Comparison of ENCODE assay signal across 13 mouse cellular contexts in the genomic region with DNA sequence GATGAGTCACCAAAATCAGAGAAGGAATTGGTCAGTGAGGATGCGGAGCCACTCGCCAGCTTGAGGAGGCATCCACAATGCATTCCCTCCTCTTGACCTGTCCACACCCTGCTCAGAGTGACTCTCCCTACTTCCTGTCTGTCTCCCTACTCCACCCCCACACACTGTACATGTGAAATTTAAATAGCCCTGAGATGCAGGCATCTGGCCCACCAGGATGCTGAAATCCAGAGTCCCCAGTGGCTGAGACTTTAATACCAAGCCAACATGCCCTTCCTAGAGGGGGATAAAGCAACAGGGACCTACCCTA.
DNase-seq lines count a peak whose midpoint lies in the region; ATAC-seq lines count a peak whose summit lies in the region.
"Had no signal": no experiment of that assay in that cellular context is flagged by ENCODE, and none has a peak within 500 bp of the region (broad histone marks: within the 10 kb centered on the region; RNA-seq: fewer than 3 reads in every experiment).

No protein-coding gene starts in this region.

- H3K27me3 ChIP-seq in embryonic facial prominence, embryonic 13.5 days, result no peaks in the 10 kb centered on the region
- no peaks in the 10 kb centered on the region for H3K27me3 ChIP-seq in liver, embryonic 12.5 days (replicated peaks)
- no peaks in the 10 kb centered on the region for H3K27me3 ChIP-seq in neural tube, embryonic 15.5 days (replicated peaks)
- H3K27me3 ChIP-seq: hindbrain, embryonic 13.5 days; limb, embryonic 15.5 days; midbrain, embryonic 13.5 days had no signal

- no peak overlapping the region for H3K9ac ChIP-seq in embryonic facial prominence, embryonic 13.5 days
- H3K9ac ChIP-seq in liver, embryonic 12.5 days, result no peak overlapping the region
- no peak overlapping the region for H3K9ac ChIP-seq in neural tube, embryonic 15.5 days (replicated peaks)
- H3K9ac ChIP-seq: hindbrain, embryonic 13.5 days; limb, embryonic 15.5 days; midbrain, embryonic 13.5 days had no signal

- no peak overlapping the region for H3K27ac ChIP-seq in embryonic facial prominence, embryonic 13.5 days
- H3K27ac ChIP-seq in liver, embryonic 12.5 days, result peak overlapping the region; percentile 48; the same call in 1 of the 2 replicates
- H3K27ac ChIP-seq in neural tube, embryonic 15.5 days (replicated peaks), result no peak overlapping the region
- H3K27ac ChIP-seq: hindbrain, embryonic 13.5 days; limb, embryonic 15.5 days; midbrain, embryonic 13.5 days had no signal

- no peak overlapping the region for H3K4me3 ChIP-seq in embryonic facial prominence, embryonic 13.5 days
- H3K4me3 ChIP-seq in liver, embryonic 12.5 days, result no peak overlapping the region
- H3K4me3 ChIP-seq in neural tube, embryonic 15.5 days (replicated peaks), result no peak overlapping the region
- H3K4me3 ChIP-seq: hindbrain, embryonic 13.5 days; limb, embryonic 15.5 days; midbrain, embryonic 13.5 days had no signal

- 31% methylated on average over 2 of the region's 2 CpGs for WGBS in embryonic facial prominence, embryonic 13.5 days
- 57% methylated on average over 2 of the region's 2 CpGs for whole genome bisulfite sequencing in liver, embryonic 12.5 days (ENCODE audit: insufficient replicate concordance)
- WGBS in neural tube, embryonic 15.5 days, result 63% methylated on average over 2 of the region's 2 CpGs

- no peaks in the 10 kb centered on the region for H3K36me3 ChIP-seq in embryonic facial prominence, embryonic 13.5 days
- no peaks in the 10 kb centered on the region for H3K36me3 ChIP-seq in liver, embryonic 12.5 days
- H3K36me3 ChIP-seq in neural tube, embryonic 15.5 days, result no peaks in the 10 kb centered on the region
- H3K36me3 ChIP-seq: hindbrain, embryonic 13.5 days; limb, embryonic 15.5 days; midbrain, embryonic 13.5 days had no signal

- ATAC-seq in embryonic facial prominence, embryonic 13.5 days (ENCODE audit: insufficient number of reproducible peaks, insufficient read depth, low FRiP score, low TSS enrichment, low read depth), result 0 out of 2 replicates have a peak, but pooled peaks have one; percentile 29
- peak; percentile 40 for ATAC-seq in liver, embryonic 12.5 days
- ATAC-seq in neural tube, embryonic 15.5 days (ENCODE audit: low FRiP score), result no peak
- ATAC-seq: midbrain, embryonic 13.5 days had no signal

- H3K4me2 ChIP-seq in embryonic facial prominence, embryonic 13.5 days, result no peak overlapping the region
- H3K4me2 ChIP-seq in liver, embryonic 12.5 days, result no peak overlapping the region
- H3K4me2 ChIP-seq in neural tube, embryonic 15.5 days, result no peak overlapping the region
- H3K4me2 ChIP-seq: hindbrain, embryonic 13.5 days; limb, embryonic 15.5 days; midbrain, embryonic 13.5 days had no signal

- peak; percentile 11 for DNase-seq in kidney, adult 11 months
- DNase-seq in kidney, postnatal 14 days, result no peak
- peak; percentile 77 for DNase-seq in R1 (ENCODE audit: low read depth, low spot score)
- DNase-seq in thymus, postnatal 0 days (ENCODE audit: low spot score), result no peak
- no peak for DNase-seq in cerebellum, adult 9-10 months
- DNase-seq: gastrocnemius, postnatal 36 days; thymus, postnatal 14 days had no signal

- peaks cover 8% of the 10 kb centered on the region; the same call in 1 of the 2 replicates for H3K4me1 ChIP-seq in embryonic facial prominence, embryonic 13.5 days
- 0 out of 2 replicates have a peak, but pooled peaks cover 9% of the 10 kb centered on the region for H3K4me1 ChIP-seq in liver, embryonic 12.5 days
- peaks cover 6% of the 10 kb centered on the region; the same call in 1 of the 2 replicates for H3K4me1 ChIP-seq in neural tube, embryonic 15.5 days
- H3K4me1 ChIP-seq: limb, embryonic 15.5 days had no signal

- H3K9me3 ChIP-seq in embryonic facial prominence, embryonic 13.5 days, result no peaks in the 10 kb centered on the region
- no peaks in the 10 kb centered on the region for H3K9me3 ChIP-seq in liver, embryonic 12.5 days (replicated peaks)
- no peaks in the 10 kb centered on the region for H3K9me3 ChIP-seq in neural tube, embryonic 15.5 days (replicated peaks)
- H3K9me3 ChIP-seq: hindbrain, embryonic 13.5 days; limb, embryonic 15.5 days; midbrain, embryonic 13.5 days had no signal

Comparison
In these comparisons a context has a peak if more than half of its experiments do, and no peak if none do; other contexts are left out.
1. DNase-seq: peak in kidney, adult 11 months (single experiment) and R1 (single experiment); none in kidney, postnatal 14 days (single experiment), thymus, postnatal 0 days (single experiment) and cerebellum, adult 9-10 months (single experiment).